Mouse (Mus musculus) gastrocnemius, postnatal 10 days (tissue): ENCODE measurements at regions not wholly inside any gene's neighbourhood (a gene's known extent, or its start where the extent isn't known, plus 50 kb on each side); places are given as distances from the start of the nearest gene placed in this dataset.
"Not testable (repeated sequence)": the region's sequence is repeated elsewhere in the genome, so short reads cannot be mapped to it uniquely, and the experiment has no call there.

Experiments used
- DNase-seq: peaks from one replicate; pipeline ENCODE4 v3.0.0; 2021; ENCODE audit warnings: mixed read lengths

DNA sequence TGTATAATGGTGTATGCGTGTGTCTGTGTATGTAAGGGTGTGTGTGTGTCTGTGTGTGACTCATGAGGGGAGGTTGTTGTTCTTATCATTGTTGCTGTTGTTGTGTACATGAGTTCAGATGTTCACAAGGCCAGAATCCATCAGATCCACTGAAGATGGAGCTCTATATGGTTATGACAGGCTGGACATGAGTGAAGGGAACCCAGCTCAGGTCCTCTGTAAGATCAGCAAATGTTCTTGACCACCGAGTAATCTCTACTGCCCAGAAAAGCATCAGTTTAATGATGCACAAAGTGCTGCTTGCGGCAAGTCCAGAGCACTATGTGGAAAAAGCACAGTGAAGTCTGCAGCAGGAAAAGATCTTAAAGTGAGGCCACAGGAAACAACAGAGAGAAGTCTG, 77.5 kb downstream of the Gm15319 start:
- not testable (repeated sequence) for DNase-seq

DNA sequence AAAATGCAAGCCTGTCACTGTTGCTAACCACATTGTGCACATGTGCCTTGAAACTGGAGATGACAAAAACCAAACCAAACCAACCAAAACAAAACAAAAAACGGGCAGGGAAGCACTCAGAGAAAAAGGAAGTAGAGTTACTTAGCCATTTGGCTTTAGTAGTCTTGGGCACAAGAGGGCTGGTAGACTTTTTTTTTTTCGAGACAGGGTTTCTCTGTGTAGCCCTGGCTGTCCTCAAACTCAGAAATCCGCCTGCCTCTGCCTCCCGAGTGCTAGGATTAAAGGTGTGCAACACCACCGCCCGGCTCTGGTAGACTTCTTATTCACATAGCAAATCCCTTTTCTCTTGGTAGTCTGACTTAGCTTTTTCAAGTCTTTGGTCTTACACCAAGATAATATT, 78.2 kb downstream of the Gm15319 start:
- DNase-seq = not testable (repeated sequence)

DNA sequence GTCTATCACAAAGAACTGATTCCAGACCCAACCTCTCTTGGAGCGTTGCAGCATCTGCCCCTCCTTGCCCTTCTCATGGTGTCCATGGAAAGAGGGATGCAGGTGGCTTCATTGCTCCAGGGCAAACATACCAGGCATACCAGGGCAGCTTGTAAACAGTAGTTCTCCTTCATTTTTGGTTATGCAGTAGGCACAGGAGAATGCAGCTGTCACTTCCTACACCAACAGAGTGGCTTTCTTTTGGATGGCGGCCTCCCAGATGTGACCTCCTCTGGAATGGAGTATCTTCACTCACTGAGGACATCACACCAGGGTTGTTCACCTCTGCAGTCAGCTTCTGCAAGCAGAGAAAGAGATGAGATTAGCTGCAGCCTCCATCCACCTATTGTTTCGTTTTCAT, 79.9 kb downstream of the Gm15319 start:
- not testable (repeated sequence) for DNase-seq

DNA sequence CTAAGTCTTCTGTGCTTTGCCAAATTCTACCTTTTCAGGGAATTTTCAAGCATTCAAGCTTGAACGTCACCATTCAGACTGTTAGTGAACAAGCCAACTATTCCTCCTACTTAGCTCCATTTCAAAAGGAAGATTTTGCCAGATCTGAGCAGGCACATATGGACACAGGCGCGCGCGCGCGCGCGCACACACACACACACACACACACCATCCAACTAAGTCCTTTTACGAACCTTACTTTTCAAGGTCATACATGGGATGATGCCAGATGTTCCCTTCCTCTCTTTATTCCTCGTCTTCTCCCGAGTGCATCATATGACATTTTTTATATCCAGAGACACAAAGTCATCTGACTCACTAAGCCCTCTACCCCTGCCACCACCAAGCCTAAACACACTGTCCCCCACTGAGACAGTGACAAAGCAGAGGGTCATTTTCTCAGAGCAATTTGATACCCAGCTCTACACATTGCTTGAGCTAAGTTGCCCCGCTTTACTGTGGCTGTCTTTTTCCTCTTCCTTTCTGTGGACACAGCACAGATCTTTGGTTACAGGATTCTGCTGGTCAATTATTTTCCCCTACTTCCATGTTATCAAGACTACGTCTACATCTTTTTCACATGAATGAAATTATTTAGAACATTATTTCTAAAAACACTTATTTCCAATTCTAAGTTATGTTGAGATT, 81.7 kb downstream of the Gm15319 start:
- DNase-seq = not testable (repeated sequence)

DNA sequence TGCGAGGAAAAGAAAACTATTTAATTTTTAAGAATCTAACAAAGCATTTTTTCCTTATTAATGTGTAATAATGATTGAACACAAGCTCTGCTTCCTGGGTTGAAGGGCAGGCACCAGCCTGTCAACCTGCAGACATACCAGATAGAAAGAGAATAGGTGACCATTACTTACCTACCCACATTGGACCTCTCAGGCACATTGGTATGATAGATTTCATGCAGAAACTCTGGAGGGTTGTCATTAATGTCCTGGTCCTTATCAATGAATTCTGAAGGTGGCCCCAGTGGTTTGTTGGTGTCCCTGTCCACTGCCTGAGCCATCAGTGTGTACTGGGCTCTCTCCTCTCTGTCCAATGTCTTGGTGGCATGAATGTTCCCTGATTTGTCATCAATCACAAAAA, 85.3 kb downstream of the Gm15319 start:
- not testable (repeated sequence) for DNase-seq

DNA sequence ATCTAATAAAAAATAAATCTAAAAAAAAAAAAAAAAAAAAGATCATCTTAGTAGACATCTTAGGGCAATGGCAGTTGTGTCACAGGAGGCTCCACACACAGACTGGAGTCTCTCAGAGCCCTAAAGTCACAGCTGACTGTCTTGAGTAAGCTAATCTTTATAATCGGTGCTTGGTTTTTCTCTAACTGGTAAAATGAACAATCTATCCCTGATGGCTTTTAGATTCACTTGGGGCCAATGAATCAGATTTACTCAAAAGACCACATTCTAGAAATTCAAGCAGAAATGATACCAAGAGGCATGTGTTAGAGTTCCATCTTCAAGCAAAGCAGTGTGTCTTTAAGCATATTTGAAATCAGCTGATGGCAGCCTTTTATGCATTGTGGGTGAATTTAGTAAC, 86.3 kb downstream of the Gm15319 start:
- DNase-seq = not testable (repeated sequence)

DNA sequence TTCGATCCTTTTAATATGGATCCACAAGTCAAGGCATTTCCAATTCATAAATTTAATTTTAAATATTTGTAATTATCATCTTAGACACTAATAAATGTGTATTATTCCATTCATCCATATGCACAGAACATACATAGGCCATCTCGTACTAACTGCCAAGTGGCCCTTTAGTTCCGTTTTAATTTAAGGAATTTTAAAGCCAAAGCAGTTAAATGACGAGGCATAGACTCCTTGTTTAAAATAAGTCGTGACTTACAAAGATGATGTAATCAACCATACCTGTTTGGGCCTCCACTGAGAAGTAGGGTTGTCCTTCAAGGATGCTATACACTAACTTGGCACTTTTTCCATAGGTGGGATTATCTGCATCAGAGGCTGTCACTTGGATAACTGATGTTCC, 89.2 kb downstream of the Gm15319 start:
- not testable (repeated sequence) for DNase-seq

DNA sequence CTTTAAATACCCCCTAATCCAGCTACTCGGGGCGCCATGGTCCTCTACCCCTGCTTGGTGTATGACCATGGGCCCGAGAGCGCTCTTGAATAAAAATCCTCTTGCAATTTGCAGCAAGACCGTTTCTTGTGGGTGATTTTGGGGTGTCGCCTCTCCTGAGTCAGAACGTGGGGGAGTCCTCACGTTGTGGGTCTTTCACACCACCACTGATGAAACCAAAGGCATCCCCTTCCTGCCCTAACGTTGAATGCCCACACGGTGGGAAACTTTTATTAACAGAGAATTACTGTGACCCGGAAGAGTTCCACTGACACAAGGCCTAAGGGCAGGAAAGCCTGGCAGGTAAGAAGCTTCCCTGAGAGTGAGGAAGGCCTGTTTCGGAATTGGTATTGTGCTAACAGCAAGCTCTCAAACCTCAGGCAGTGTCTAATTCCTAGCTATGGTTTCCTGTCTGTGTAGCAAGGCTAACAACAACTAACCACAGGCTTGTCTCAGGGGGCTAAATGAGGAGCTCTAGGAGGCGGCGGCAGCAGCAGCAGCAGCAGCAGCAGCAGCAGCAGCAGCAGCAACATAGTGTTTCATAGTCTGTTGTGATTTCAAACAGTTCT, 95.4 kb downstream of the Gm15319 start:
- DNase-seq = not testable (repeated sequence)

DNA sequence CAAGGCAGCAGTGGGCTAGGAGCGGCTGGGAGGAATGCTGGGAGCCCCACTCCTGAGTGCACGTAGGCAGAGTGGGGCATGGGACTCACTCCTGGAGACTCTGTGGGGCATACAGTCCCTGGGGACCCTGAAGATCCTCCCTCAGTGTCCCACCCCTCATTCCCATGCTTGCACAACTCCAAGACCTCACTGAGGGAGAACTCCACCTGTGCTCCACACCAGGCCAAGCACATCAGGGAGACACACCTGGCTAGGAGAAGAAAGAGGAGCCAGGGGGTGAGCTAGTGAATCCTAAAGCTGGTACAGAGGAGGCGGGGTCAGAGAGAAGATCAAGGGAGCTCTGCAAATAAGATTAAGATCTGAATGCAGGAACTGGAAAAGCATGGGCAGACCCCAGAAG, 96.2 kb downstream of the Gm15319 start:
- not testable (repeated sequence) for DNase-seq

DNA sequence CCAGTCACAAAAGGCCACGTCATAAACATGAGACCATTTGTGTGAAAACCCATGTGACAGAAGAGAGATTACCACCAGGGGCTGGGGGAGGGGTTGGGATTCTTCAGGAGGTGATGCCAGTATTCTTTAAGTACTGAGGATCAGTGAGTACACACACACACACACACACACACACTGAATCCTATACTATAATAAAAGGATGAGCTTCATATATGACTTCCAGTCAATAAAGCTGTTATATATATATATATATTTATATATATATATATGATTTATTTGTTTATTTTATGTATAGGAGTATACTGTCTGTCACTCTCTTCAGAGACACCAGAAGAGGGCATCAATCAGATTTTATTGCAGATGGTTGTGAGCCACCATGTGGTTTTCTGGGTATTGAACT, 98.4 kb downstream of the Gm15319 start:
- not testable (repeated sequence) for DNase-seq

DNA sequence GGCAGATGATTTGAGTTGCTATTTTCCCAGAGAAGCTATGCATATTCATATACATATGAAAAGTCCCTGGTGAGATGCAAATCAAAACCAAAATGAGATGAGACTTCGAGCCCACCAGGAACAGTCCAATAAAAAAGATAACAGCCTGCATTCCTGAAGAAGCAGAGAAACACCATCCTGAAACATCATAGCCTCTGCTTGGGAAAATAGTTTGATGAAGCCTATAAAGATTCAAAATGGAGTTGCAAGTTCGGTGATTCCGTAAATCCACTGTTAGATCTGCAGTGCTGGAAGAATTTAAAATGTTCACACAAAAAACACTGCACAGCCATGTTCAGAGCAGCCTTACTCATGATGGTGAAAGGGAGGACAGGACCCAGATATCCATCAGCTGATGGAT, 98.9 kb downstream of the Gm15319 start:
- not testable (repeated sequence) for DNase-seq

DNA sequence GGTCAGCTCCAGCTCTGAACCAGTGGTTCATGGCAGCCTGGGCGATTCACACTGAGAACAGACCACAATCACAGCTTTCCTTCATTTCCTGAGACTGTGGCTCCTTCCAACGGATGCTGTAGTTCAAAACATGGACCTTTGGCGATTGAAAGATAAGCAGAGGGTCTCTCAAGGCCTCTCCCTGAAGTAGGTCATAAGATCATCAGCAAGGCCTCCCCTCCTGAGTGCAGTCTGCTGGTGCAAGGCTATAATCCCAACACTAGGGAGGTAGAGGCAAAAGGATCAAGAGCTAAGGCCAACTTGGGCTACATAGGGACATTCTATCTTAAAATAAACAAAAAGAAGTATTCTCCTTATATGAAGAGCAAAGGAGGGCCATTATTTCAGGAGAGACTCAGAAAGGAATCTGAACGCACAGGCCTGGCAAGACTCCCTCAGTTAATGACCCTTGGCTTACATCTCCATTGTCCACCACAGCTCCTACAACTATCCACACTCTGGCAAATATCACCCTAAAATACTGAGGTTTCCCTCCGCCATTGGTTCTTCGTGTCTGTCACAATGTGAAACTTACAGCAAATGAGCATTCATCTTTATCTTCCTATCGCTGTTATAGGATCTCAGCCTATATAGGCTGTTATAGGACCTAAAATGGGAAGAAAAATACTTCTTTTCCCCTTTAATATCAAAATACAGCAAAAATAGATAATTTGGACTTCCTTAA, 100.0 kb downstream of the Gm15319 start:
- peak; percentile 22 for DNase-seq

DNA sequence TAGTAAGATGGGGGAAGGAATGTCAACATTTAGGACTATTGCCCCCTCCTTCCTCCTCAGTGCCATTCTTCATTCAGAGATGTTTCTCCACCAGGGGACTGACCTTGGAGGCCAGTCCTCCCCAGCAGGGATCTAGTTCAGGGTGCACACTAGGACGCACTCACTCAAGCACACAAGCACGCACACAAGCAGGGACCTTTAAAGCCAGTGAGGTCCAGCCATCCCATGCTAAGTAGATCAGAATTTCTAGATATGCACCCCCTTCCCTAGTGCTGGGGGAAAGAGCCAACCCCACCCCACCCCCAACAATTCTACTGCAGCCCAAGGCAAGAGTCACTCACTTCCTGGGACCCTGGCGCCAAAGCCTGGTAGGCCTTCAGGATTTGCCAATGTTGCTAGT, 100.8 kb downstream of the Gm15319 start:
- not testable (repeated sequence) for DNase-seq

DNA sequence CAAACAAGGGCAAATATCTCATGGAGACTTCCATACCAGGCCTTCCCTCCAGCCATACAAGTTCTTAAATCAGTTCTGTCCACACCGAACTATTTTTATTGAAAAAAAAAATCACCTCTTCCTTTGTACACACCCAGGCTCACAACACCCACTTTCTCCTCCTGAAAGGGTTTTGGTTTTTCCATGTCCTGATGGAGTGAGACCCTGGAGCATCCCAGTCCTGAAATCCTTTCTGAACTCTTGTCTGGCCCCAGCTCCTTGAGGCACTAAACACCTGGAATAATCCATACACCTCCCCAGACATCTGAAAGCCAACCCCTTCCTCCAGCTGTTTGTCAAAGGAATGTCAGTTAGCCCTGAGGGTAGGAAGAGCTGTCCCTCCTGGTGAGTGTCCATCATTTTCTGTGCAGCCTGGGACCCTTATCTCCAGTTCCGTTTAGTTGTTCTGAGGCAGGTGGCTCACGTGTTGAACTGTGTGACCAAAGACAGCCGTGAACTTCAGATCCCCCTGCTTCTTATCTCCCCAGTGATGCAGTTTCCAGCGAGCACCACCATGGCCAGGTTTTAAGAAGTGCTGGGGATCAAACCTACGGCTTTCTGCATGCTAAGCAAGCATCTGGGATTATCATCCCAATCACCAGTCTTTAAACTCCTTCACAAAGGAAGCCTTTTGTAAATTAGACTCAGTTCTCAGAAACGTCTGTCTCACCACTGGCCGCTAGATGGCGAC, 101.4 kb downstream of the Gm15319 start:
- DNase-seq = not testable (repeated sequence)

DNA sequence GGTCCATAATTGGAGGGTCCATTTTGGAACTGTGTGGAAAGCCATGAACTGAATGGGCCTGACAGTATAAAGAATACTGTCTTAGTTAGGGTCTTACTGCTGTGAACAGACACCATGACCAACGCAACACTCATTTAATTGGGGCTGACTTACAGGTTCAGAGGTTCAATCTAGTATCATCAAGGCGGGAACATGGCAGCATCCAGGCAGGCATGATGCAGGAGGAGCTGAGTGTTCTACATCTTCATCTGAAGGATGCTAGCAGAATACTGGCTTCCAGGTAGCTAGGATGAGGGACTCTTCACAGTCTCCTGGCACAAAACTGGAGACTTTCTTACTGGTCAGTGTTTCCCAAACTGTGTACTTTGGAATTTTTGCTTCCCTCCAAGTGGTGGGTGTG, 102.0 kb downstream of the Gm15319 start:
- peak; percentile 28 for DNase-seq

DNA sequence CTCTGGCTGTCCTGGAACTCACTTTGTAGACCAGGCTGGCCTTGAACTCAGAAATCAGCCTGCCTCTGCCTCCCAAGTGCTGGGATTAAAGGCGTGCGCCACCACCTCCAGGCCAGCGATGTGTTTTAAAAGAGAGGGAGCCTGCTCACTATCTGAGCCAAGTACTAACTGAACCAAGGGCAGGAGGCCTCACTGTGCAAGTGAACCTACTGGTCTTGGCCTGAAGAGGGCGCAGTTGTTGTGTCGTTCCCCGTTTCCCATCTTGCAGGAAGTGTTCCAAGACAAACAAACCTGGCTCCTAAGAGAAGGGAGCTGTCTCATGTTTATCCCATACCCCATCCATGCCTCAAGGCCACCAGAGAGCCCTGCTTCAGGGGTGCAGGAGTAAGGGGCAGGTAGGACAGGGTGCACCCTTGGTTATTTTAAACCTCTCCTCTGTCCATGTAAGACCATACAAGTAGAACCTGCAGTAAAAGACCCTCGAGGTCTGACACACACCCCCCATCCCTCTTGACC, 102.8 kb downstream of the Gm15319 start:
- not testable (repeated sequence) for DNase-seq

DNA sequence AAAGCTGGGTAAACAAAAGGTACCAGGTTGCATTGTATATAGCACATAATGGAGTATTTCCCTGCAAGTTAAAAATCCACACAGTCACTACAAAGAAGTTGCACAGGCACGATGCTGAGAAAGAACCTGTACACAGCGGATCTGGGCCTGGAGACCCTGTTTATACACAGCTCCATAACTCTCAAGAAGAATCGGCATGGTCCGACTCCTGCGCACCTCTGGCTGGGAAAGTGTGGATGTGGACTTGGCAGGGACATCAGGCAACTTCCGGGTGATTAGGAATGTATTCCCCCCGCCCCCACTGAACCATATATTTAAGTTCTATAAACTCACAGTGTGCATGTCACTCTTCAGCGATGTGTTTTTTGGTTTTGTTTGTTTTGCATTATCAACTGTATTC, 103.3 kb downstream of the Gm15319 start:
- DNase-seq = not testable (repeated sequence)
